Mouse (Mus musculus) olfactory bulb, adult 2 months (tissue): ENCODE results near the gene Sufu. TPM values are rescaled to one million over a fixed set of nuclear protein-coding genes. Genes with fewer than 3 reads are reported as not detected.
A peak's percentile ranks its signal among the peaks of the same experiment; 100 is the strongest.

ENCODE experiments used
- H3K27ac ChIP-seq: fragments of 200-500 bp; 2 replicates; pipeline ENCODE4 v1.5.1; 2012; ENCODE audit warnings: low read depth, low read length; ENCODE audit not compliant: insufficient read depth
- H3K4me1 ChIP-seq: fragments of 200-500 bp; 2 replicates; pipeline ENCODE4 v1.6.1; 2012; ENCODE audit warnings: low read length; ENCODE audit not compliant: control insufficient read depth, insufficient read depth
- H3K4me3 ChIP-seq: fragments of 200-500 bp; 2 replicates; pipeline ENCODE4 v1.5.1; 2012; ENCODE audit warnings: mild to moderate bottlenecking, low read depth, low read length, moderate library complexity; ENCODE audit not compliant: insufficient read depth
- CTCF ChIP-seq: fragments of 200-500 bp; IDR thresholded peaks from 2 replicates; pipeline ENCODE4 v1.5.1; 2012; ENCODE audit warnings: low read depth, mild to moderate bottlenecking, low read length, moderate library complexity; ENCODE audit not compliant: insufficient read depth
- POLR2A ChIP-seq: fragments of 200-500 bp; IDR thresholded peaks from 2 replicates; pipeline ENCODE4 v1.6.1; 2012; ENCODE audit warnings: mild to moderate bottlenecking, low read depth, low read length, moderate library complexity; ENCODE audit not compliant: insufficient read depth
- WGBS: fragments of 180-500 bp; shearing (Covaris S2); methylation state at CpG from one replicate; pipeline ENCODE4 v1.1.7; 2018; 5-methylcytosine and 5-hydroxymethylcytosine counted together
- polyA plus RNA-seq: library from polyadenylated mRNA; stranded (reverse); fragments of >200 nt; gene quantifications from 2 replicates; pipeline ENCODE4 v1.2.4, GENCODE M21; 2012; ENCODE audit warnings: low replicate concordance; ENCODE audit not compliant: missing spikeins, insufficient read depth, insufficient read length

Sufu gene
- polyA plus RNA-seq, 1 experiment, result not detected

- peaks cover 26% of the 10 kb centered on the region for H3K4me1 ChIP-seq
- H3K27ac ChIP-seq, result no peak overlapping the region
- WGBS, result 78% methylated on average over 9 of the region's 9 CpGs
- no peak overlapping the region for H3K4me3 ChIP-seq
- TF ChIP-seq POLR2A (no peak), CTCF (no peak)
Observed at GRCm38 (mm10) chr19:46452916-46453315, 56.2 kb downstream of the Sufu start.

GRCm38 (mm10) chr19:46454126-46454880, 57.6 kb downstream of the Sufu start:
- Histone ChIP-seq H3K27ac (no peak overlapping the region), H3K4me1 (peaks cover 23% of the 10 kb centered on the region), H3K4me3 (no peak overlapping the region)
- TF ChIP-seq CTCF, result no peak
- TF ChIP-seq POLR2A, result no peak
- 82% methylated on average over 20 of the region's 20 CpGs for WGBS

GRCm38 (mm10) chr19:46455032-46455431, 58.3 kb downstream of the Sufu start:
- TF ChIP-seq POLR2A, result no peak
- TF ChIP-seq CTCF, result no peak
- Histone ChIP-seq H3K4me1 (peaks cover 22% of the 10 kb centered on the region), H3K4me3 (no peak overlapping the region), H3K27ac (no peak overlapping the region)
- WGBS, result 67% methylated on average over 1 of the region's 1 CpGs

- H3K4me1 ChIP-seq, result peaks cover 22% of the 10 kb centered on the region
- no peak overlapping the region for H3K27ac ChIP-seq
- WGBS, result 96% methylated on average over 8 of the region's 8 CpGs
- no peak overlapping the region for H3K4me3 ChIP-seq
- TF ChIP-seq POLR2A (no peak), CTCF (no peak)
Observed at GRCm38 (mm10) chr19:46455556-46455955, 58.9 kb downstream of the Sufu start.

GRCm38 (mm10) chr19:46456018-46456735, 59.5 kb downstream of the Sufu start:
- 74% methylated on average over 5 of the region's 5 CpGs for WGBS
- Histone ChIP-seq H3K4me3 (no peak overlapping the region), H3K27ac (0 out of 2 replicates have a peak overlapping the region, but pooled peaks have one; percentile 9)

GRCm38 (mm10) chr19:46457798-46458197, 61.1 kb downstream of the Sufu start:
- H3K27ac ChIP-seq, result no peak overlapping the region
- WGBS, result 78% methylated on average over 5 of the region's 5 CpGs
- H3K4me3 ChIP-seq, result no peak overlapping the region
- TF ChIP-seq CTCF, result no peak
- TF ChIP-seq POLR2A, result no peak
- H3K4me1 ChIP-seq, result peaks cover 19% of the 10 kb centered on the region; the same call in 1 of the 2 replicates

More at GRCm38 (mm10) chr19:46456018-46456735, 59.5 kb downstream of the Sufu start:
- H3K4me1 ChIP-seq, result peaks cover 22% of the 10 kb centered on the region
- TF ChIP-seq POLR2A (no peak), CTCF (no peak)

GRCm38 (mm10) chr19:46459256-46459655, 62.6 kb downstream of the Sufu start:
- Histone ChIP-seq H3K27ac (no peak overlapping the region), H3K4me1 (peaks cover 15% of the 10 kb centered on the region; the same call in 1 of the 2 replicates), H3K4me3 (no peak overlapping the region)
- TF ChIP-seq CTCF (no peak), POLR2A (no peak)
- 73% methylated on average over 10 of the region's 10 CpGs for WGBS

GRCm38 (mm10) chr19:46459889-46460288, 63.2 kb downstream of the Sufu start:
- WGBS, result 68% methylated on average over 2 of the region's 2 CpGs
- TF ChIP-seq POLR2A, result no peak
- TF ChIP-seq CTCF, result no peak
- Histone ChIP-seq H3K27ac (no peak overlapping the region), H3K4me1 (peaks cover 15% of the 10 kb centered on the region; the same call in 1 of the 2 replicates), H3K4me3 (no peak overlapping the region)

- Histone ChIP-seq H3K4me3 (no peak overlapping the region), H3K4me1 (peaks cover 7% of the 10 kb centered on the region; the same call in 1 of the 2 replicates), H3K27ac (no peak overlapping the region)
- TF ChIP-seq CTCF (no peak), POLR2A (no peak)
- WGBS, result 97% methylated on average over 3 of the region's 3 CpGs
Observed at GRCm38 (mm10) chr19:46462574-46462973, 65.9 kb downstream of the Sufu start.
